Mouse (Mus musculus) T-helper 1 cell (primary cell): ENCODE results near the gene 3110021N24Rik.

Experiments used
- in situ Hi-C: fragments of 300-600 bp; cut with MboI, MseI; formaldehyde crosslinking; loops from one replicate; pipeline ENCODE4 v1.15.1; 2025; ENCODE audit warnings: high pct_unique_total_duplicates

The 3110021N24Rik gene

DNA sequence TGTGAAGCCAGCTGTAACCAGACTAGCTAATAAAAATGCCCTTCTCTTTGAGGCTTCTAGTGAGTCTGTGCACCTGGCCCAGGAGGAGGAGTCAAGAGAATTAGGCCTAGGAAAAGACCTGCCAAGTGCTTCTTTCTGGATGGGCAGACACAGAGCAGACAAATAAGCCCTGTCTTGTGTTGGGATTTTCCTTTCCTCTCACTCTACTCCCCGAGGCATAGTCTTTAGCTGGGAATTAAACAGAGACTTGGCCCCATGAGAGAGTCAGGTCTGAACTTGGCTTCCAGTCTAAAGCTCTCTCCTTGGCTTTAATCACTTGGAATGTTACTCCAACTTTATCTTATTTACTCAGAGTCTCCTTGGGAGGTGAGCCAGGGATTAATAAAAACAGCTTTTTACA lies 74.5 kb downstream of the 3110021N24Rik start:
- in situ Hi-C loops = no loop called here

DNA sequence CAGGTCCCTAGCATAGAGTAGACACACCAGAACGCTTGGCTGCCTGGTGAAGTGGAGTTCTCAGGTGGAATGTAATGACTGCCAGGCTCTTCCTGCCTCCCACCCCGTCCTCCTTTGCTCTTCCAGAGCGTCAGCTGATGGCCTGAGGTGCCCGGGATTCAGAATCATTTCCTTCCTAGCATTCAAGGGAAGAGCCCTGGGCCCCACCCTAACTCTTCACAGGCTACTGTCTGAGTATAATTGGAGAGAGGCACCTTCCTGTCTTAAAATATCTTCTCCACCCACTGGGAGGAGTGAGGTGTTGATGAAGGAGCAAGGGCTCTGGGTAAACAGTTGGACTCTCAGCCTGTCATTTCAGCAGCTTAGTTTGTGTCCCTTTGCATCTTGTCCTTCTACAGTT lies 77.3 kb downstream of the 3110021N24Rik start:
- in situ Hi-C loops = no loop called here

DNA sequence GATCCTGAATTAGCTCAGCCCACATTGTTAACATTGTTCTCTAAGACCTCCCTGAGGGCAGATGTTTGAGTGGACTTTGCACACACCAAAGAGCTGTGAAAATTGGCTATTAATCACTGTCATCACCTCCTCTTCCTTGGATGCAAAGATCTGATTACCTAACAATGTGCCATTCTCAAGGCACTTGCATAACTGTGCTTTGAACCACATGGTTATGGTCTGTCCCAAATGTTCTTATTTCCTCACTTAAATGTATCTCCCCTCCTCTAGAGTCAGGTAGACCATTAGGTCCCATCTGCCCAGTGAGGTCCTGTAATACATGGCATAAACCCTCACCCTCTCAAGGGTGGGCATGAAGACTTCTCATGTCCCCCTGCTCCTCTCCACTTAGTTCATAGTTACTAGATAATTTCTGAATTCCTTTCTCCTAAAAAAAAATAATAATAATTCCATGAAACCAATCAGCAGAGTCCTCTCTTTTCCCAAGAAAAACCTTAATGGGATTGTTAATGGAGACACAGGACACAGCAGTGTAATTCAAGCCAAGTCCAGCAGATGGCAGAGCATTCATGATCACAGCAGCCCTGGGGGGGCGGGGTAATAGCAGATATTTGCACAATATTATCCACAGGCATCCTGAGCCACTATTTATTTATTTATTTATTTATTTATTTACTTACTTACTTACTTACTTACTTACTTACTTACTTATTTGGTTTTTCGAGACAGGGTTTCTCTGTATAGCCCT lies 78.8 kb downstream of the 3110021N24Rik start:
- in situ Hi-C loops = no loop called here

DNA sequence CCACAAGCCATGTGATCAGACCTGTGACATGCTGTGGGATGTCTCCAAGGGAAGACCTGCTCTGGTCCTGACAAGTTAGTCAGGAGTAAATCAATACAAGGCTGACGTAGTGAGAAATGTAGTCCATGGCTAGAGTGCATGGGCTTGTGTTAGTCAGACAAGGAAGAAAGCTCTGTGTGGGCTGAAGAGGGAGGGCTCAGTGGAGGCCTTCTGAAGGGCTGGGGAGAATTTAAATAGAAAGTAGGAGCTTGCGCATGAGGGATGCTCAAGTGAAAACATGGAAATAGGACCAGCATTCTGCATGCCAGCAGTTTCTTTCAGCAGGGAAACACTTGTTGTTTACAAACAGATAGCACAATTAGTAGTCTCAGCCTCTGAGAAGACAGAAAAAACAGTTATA lies 84.1 kb downstream of the 3110021N24Rik start:
- in situ Hi-C loops = no loop called here

DNA sequence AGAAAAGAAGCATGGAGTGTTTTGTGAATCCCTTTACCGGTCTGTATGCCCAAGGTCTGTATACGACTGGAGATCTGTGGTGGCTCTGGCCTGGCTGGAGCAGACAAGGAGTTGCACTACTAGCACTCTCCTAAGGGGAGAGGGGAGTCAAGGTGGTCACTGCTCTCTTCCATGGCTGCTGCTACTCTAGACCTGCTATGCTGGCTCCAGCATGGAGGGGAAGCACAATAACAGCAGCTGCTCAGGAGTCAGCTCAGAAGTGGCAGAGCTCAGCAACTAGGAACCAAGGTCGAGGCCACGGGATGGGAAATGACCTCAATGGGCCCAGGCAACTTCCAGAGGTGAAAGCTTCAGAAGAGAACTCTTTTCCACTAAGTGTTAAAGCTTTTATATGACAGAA lies 91.7 kb downstream of the 3110021N24Rik start:
- in situ Hi-C loops = no loop called here

DNA sequence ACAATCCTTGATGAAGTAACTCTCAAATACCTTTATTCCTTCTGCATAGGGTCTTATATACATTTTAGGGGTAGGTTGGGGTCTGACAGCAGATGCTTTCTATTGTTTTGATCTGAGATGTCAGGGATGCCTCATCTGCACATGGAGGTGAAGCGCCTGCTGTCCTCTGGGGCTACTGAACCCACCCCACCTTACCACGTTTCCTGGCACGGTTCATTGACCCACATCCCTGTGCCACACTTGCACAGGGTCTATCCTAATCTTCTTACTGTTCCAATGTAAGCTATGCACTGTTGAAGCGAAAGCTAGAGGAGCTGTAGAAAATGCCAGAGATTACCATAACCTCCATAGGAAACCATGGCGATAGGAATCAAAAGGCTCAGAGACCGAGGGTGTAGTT lies 92.1 kb downstream of the 3110021N24Rik start:
- in situ Hi-C loops = no loop called here

DNA sequence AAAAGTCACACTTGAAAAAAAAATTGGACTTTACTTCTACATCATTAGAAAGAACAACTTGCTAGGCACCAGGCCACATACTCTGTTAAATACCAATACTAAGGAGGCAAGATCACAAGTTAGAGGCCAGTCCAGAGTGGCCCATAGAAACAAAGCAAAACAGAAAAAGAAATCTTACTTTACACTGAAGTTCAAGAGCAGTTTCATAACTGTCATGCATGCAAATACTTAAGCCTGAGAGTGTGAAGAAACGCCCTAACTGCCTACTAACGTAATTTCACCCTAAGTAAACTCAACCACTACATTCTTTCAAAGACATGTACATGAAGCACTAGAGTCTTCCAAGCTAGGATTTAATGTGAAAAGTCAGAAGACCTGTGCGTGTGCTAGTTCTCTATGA lies 106.2 kb downstream of the 3110021N24Rik start:
- in situ Hi-C loops = no loop called here

DNA sequence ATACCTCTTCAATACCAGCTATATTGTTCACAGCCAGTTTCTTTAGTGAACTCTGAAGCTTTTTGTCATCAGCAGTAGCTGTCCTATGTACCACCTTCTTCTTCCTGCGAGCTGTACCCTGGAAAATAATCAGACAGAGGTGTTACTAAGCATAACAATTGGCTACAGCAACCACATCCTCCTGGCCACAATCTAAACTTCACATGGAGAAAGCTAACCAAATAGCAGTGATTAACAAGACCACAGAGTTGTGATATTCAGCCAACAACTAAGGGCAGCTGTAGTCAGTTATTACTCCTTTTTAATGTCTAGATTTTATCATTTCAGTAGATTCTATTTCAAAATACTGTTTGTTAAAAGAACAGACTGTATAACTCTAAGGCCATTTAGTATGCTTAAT lies 106.6 kb downstream of the 3110021N24Rik start:
- in situ Hi-C loops = no loop called here

DNA sequence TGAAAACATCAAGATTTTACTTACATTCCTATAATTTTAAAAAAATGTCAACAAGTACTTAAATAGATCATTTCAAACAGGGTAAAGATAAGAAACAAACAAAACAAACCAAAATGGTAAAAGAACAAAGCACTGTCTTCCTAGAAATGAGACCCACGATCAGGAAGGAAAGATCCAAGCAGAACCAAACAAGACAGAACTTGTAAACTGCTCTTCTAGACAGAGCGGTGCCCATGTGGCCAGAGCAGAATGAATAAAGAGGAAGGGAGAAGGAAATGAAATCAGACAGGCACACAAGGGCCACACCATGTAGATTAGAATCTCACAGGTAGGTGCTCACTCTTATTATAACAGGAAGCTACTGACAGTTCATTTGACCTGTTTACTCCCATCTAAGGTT lies 107.2 kb downstream of the 3110021N24Rik start:
- in situ Hi-C loops = no loop called here

DNA sequence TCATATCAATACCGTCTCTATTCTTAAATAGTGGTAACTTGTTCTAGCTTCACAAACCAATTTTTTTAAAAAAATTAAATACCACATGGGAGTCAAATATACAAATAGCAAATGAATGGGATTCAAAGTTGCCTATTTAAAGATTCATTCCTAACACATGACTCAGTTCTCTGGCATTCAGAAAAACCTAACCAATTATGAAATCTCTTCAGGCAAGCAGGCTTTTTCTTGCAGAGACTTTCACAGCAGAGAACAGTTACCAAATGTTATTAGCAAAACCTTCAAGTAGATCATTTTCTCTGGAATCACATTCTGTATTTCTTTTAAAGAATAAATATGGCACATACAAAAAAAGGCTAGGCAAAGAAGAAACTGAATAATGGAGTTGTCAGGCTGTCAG lies 111.2 kb downstream of the 3110021N24Rik start:
- in situ Hi-C loops = no loop called here
